Mouse (Mus musculus): Measurements from ENCODE around the gene Necap1. TPM values are rescaled to one million over a fixed set of nuclear protein-coding genes. Genes with fewer than 3 reads are reported as not detected.

Gene Necap1
- total and polyA plus RNA-seq, 3 experiments: 11.9 to 19.1 TPM; not detected in 1

- peak overlapping the region; percentile 99 for H3K9ac ChIP-seq (ENCODE audit: control insufficient read depth, low read depth, low read length, poor library complexity, severe bottlenecking)
- H3K9me3 ChIP-seq (replicated peaks; ENCODE audit: insufficient read depth, low read length): no peaks in the 10 kb centered on the region
- peaks cover 2 to 6% of the 10 kb centered on the region in 2 experiments; a peak in 2 of 4 replicates for H3K4me1 ChIP-seq (ENCODE audit: control insufficient read depth in 1 of 2, insufficient read depth in 2 of 2, low read length in 2 of 2)
- H3K36me3 ChIP-seq (ENCODE audit: control insufficient read depth in 1 of 2, insufficient read depth in 2 of 2, low read length in 2 of 2): peaks cover 6 to 15% of the 10 kb centered on the region in 2 experiments
- TF ChIP-seq SIN3A (IDR thresholded peaks at IDR 0.05; ENCODE audit: low read length) (no peak), HCFC1 (IDR thresholded peaks at IDR 0.05; ENCODE audit: low read depth, low read length) (no peak), RCOR1 (IDR thresholded peaks at IDR 0.05; ENCODE audit: low read depth, low read length) (no peak), MYC (IDR thresholded peaks at IDR 0.05; ENCODE audit: low read depth, low read length) (peak; percentile 35; the same call in 1 of the 2 replicates), CHD2 (IDR thresholded peaks at IDR 0.05; ENCODE audit: low read length) (no peak), MXI1 (IDR thresholded peaks at IDR 0.05; ENCODE audit: low read depth, low read length) (peak; percentile 81), JUND (IDR thresholded peaks at IDR 0.05; ENCODE audit: low read depth, low read length) (no peak), MYB (IDR thresholded peaks at IDR 0.05; ENCODE audit: low read depth, low read length) (no peak), EP300 (IDR thresholded peaks at IDR 0.05; ENCODE audit: low read depth in 1 of 2, low read length in 2 of 2) (no peak), TBP (IDR thresholded peaks at IDR 0.05; ENCODE audit: low read depth, low read length) (no peak), TCF12 (IDR thresholded peaks at IDR 0.05; ENCODE audit: low read depth, low read length) (no peak), NELFE (IDR thresholded peaks at IDR 0.05; ENCODE audit: low read depth, low read length) (no peak), E2F4 (IDR thresholded peaks at IDR 0.05; ENCODE audit: borderline replicate concordance, low read depth, low read length) (no peak), ZNF384 (IDR thresholded peaks at IDR 0.05; ENCODE audit: low read depth, low read length) (peak; percentile 80), POLR2A (IDR thresholded peaks at IDR 0.05; ENCODE audit: control insufficient read depth in 1 of 2, insufficient read depth in 1 of 2, low read depth in 1 of 2, low read length in 2 of 2, poor library complexity in 1 of 2) (0 out of 4 replicates have a peak, but pooled peaks of 1 of the 2 experiments have one; percentile 14), GABPA (IDR thresholded peaks at IDR 0.05; ENCODE audit: low read depth, low read length) (no peak), MAX (IDR thresholded peaks at IDR 0.05; ENCODE audit: low read length) (0 out of 2 replicates have a peak, but pooled peaks have one; percentile 55), CTCF (IDR thresholded peaks at IDR 0.05 in 2 of 3, conservative IDR thresholded peaks at IDR 0.05 in 1 of 3; ENCODE audit: control insufficient read depth in 1 of 3, insufficient read depth in 1 of 3, low read depth in 2 of 3, low read length in 3 of 3, poor library complexity in 1 of 3, severe bottlenecking in 1 of 3) (no peak), ZMIZ1 (IDR thresholded peaks at IDR 0.05; ENCODE audit: low read depth, low read length) (peak; percentile 5; the same call in 1 of the 2 replicates)
- no peak for DNase-seq (ENCODE audit: low read depth, low spot score)
- H3K4me3 ChIP-seq (ENCODE audit: control insufficient read depth in 1 of 2, insufficient read depth in 1 of 2, low read depth in 2 of 2, low read length in 2 of 2): peak overlapping the region; percentile 83 to 100
- H3K27me3 ChIP-seq (ENCODE audit: control insufficient read depth in 1 of 2, insufficient read depth in 2 of 2, low read length in 2 of 2): no peaks in the 10 kb centered on the region
- peak overlapping the region; percentile 50 for H3K27ac ChIP-seq (ENCODE audit: control insufficient read depth, low read depth, low read length)
- H3K79me2 ChIP-seq (ENCODE audit: control insufficient read depth, insufficient read depth, low read length, poor library complexity): peaks cover 24% of the 10 kb centered on the region
Measured at GRCm38 (mm10) chr6:122874720-122875389, 581 bp downstream of the Necap1 start.

- H3K4me3 ChIP-seq (ENCODE audit: control insufficient read depth in 1 of 2, insufficient read depth in 1 of 2, low read depth in 2 of 2, low read length in 2 of 2): no peak overlapping the region
- no peak for DNase-seq (ENCODE audit: low read depth, low spot score)
- H3K9ac ChIP-seq (ENCODE audit: control insufficient read depth, low read depth, low read length, poor library complexity, severe bottlenecking): no peak overlapping the region
- H3K4me1 ChIP-seq (ENCODE audit: control insufficient read depth in 1 of 2, insufficient read depth in 2 of 2, low read length in 2 of 2): peaks cover 2 to 6% of the 10 kb centered on the region in 2 experiments; a peak in 2 of 4 replicates
- H3K27me3 ChIP-seq (ENCODE audit: control insufficient read depth in 1 of 2, insufficient read depth in 2 of 2, low read length in 2 of 2): no peaks in the 10 kb centered on the region
- TF ChIP-seq HCFC1 (IDR thresholded peaks at IDR 0.05; ENCODE audit: low read depth, low read length): no peak
- no peak for TF ChIP-seq KAT2A (conservative IDR thresholded peaks at IDR 0.05; ENCODE audit: low read depth, low read length)
- no peak for TF ChIP-seq BHLHE40 (IDR thresholded peaks at IDR 0.05; ENCODE audit: borderline replicate concordance, low read depth, low read length)
- no peak for TF ChIP-seq SMC3 (IDR thresholded peaks at IDR 0.05; ENCODE audit: low read depth, low read length)
- TF ChIP-seq E2F4 (IDR thresholded peaks at IDR 0.05; ENCODE audit: borderline replicate concordance, low read depth, low read length): no peak
- TF ChIP-seq GABPA (IDR thresholded peaks at IDR 0.05; ENCODE audit: low read depth, low read length): no peak
- TF ChIP-seq CHD2 (IDR thresholded peaks at IDR 0.05; ENCODE audit: low read length): no peak
- TF ChIP-seq USF2 (IDR thresholded peaks at IDR 0.05; ENCODE audit: borderline replicate concordance in 1 of 2, insufficient read depth in 1 of 2, low read depth in 1 of 2, low read length in 2 of 2): no peak
- no peak for TF ChIP-seq NRF1 (IDR thresholded peaks at IDR 0.05; ENCODE audit: insufficient read depth, low read depth, low read length, poor library complexity, severe bottlenecking)
- TF ChIP-seq JUND (IDR thresholded peaks at IDR 0.05; ENCODE audit: low read depth, low read length): no peak
- no peak for TF ChIP-seq MXI1 (IDR thresholded peaks at IDR 0.05; ENCODE audit: low read depth, low read length)
- no peak for TF ChIP-seq USF1 (IDR thresholded peaks at IDR 0.05; ENCODE audit: low read depth, low read length)
- no peak for TF ChIP-seq RAD21 (IDR thresholded peaks at IDR 0.05; ENCODE audit: low read depth, low read length)
- no peak for TF ChIP-seq MYB (IDR thresholded peaks at IDR 0.05; ENCODE audit: low read depth, low read length)
- no peak for TF ChIP-seq MAZ (IDR thresholded peaks at IDR 0.05; ENCODE audit: low read depth, low read length)
- no peak for TF ChIP-seq GATA1 (IDR thresholded peaks at IDR 0.05; ENCODE audit: low read depth, low read length)
- TF ChIP-seq ZNF384 (IDR thresholded peaks at IDR 0.05; ENCODE audit: low read depth, low read length): no peak
- no peak for TF ChIP-seq MAFK (IDR thresholded peaks at IDR 0.05; ENCODE audit: borderline replicate concordance, low read depth, low read length)
- no peak overlapping the region for H3K27ac ChIP-seq (ENCODE audit: control insufficient read depth, low read depth, low read length)
- peaks cover 24% of the 10 kb centered on the region for H3K79me2 ChIP-seq (ENCODE audit: control insufficient read depth, insufficient read depth, low read length, poor library complexity)
- H3K9me3 ChIP-seq (replicated peaks; ENCODE audit: insufficient read depth, low read length): no peaks in the 10 kb centered on the region
- peaks cover 12 to 17% of the 10 kb centered on the region in 2 experiments for H3K36me3 ChIP-seq (ENCODE audit: control insufficient read depth in 1 of 2, insufficient read depth in 2 of 2, low read length in 2 of 2)
Measured at GRCm38 (mm10) chr6:122879141-122879735, 5.0 kb downstream of the Necap1 start.
